Mouse (Mus musculus) megakaryocyte, embryonic 14.5 days (primary cell): ENCODE measurements at regions not wholly inside any gene's neighbourhood (a gene's known extent, or its start where the extent isn't known, plus 50 kb on each side); places are given as distances from the start of the nearest gene placed in this dataset.

ENCODE experiments used
- FLI1 ChIP-seq: IDR thresholded peaks from 2 replicates; pipeline ENCODE4 v1.6.1; 2012; ENCODE audit warnings: low read length, inconsistent platforms, mixed read lengths
- GATA1 ChIP-seq: IDR thresholded peaks from 3 replicates; pipeline ENCODE4 v1.6.1; 2012; ENCODE audit warnings: mixed read lengths, low read length, inconsistent platforms, borderline replicate concordance

GRCm38 (mm10) chr10:119040205-119040604 lies 170.2 kb upstream of the Dyrk2 start:
- TF ChIP-seq GATA1 (no peak), FLI1 (no peak)
